Mouse (Mus musculus): ENCODE results near the gene Ttl. TPM values are rescaled to one million over a fixed set of nuclear protein-coding genes. Genes with fewer than 3 reads are reported as not detected.

Ttl gene
- 38.2 and 46.9 TPM in 2 replicates for polyA plus RNA-seq (2015; fragmentation: Nextera tagmentation; extraction: Ambion mirVana)

GRCm38 (mm10) chr2:129065437-129066282, at the start of gene Ttl:
Gene Ttl (plus strand): TSS chr2:129065942.
- H3K9me3 ChIP-seq (ENCODE audit: control insufficient read depth, low read length), result no peaks in the 10 kb centered on the region
- H3K4me2 ChIP-seq (ENCODE audit: low read length), result peak within 1 kb of the TSS; percentile 83

DNA sequence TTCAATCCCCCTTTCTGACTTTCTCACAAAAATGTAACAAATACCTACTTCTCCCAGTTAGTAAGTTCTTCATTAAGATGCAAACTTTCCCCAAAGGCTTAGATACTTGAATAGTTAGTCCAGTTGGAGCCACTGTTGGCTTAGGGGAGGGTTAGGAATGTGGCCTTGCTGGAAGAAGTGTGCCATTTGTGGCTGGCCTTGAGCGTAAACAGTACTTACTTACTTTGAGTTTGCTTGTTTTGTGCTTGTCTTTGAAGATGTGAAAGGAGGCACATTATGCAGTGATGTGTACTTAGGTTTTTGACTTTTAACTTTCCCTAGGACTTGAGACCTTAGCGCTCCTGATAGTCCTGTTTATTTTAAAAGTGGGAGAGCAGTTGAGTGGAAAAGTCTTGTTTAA, 45.6 kb upstream of the Ttl start:
- no peak overlapping the region for H3K9ac ChIP-seq (ENCODE audit: low read depth, low read length)
- no peaks in the 10 kb centered on the region; the same call in none of the 2 replicates for H3K36me3 ChIP-seq (ENCODE audit: control insufficient read depth, insufficient read depth, low read length)
- H3K4me3 ChIP-seq (ENCODE audit: low read length), result no peak overlapping the region
- no peaks in the 10 kb centered on the region for H3K27me3 ChIP-seq (replicated peaks; ENCODE audit: control insufficient read depth, insufficient read depth, low read length)
- H3K4me2 ChIP-seq (ENCODE audit: low read length), result no peak overlapping the region
- ATAC-seq, result no peak
- 92% methylated on average over 2 of the region's 2 CpGs for WGBS
- no peak overlapping the region for H3K27ac ChIP-seq (ENCODE audit: low read depth, low read length)
- H3K9me3 ChIP-seq (ENCODE audit: control insufficient read depth, low read length), result no peaks in the 10 kb centered on the region
- no peaks in the 10 kb centered on the region for H3K4me1 ChIP-seq (ENCODE audit: control insufficient read depth, insufficient read depth, low read depth, low read length)

More at GRCm38 (mm10) chr2:129065437-129066282, at the start of gene Ttl:
- peak; percentile 97 for ATAC-seq
- peak within 1 kb of the TSS; percentile 59 for H3K4me3 ChIP-seq (ENCODE audit: low read length)
- H3K9ac ChIP-seq (ENCODE audit: low read depth, low read length), result peak within 1 kb of the TSS; percentile 95
- peaks cover 26% of the 10 kb centered on the region for H3K4me1 ChIP-seq (ENCODE audit: control insufficient read depth, insufficient read depth, low read depth, low read length)
- H3K27me3 ChIP-seq (replicated peaks; ENCODE audit: control insufficient read depth, insufficient read depth, low read length), result no peaks in the 10 kb centered on the region
- peak within 1 kb of the TSS; percentile 87 for H3K27ac ChIP-seq (ENCODE audit: low read depth, low read length)
- no peaks in the 10 kb centered on the region for H3K36me3 ChIP-seq (ENCODE audit: control insufficient read depth, insufficient read depth, low read length)
- WGBS, result 1% methylated on average over 57 of the region's 62 CpGs

- Histone ChIP-seq H3K27me3 (replicated peaks; ENCODE audit: control insufficient read depth, insufficient read depth, low read length) (no peaks in the 10 kb centered on the region), H3K9ac (ENCODE audit: low read depth, low read length) (no peak overlapping the region), H3K4me2 (ENCODE audit: low read length) (no peak overlapping the region), H3K4me1 (ENCODE audit: control insufficient read depth, insufficient read depth, low read depth, low read length) (no peaks in the 10 kb centered on the region), H3K9me3 (ENCODE audit: control insufficient read depth, low read length) (no peaks in the 10 kb centered on the region), H3K27ac (ENCODE audit: low read depth, low read length) (no peak overlapping the region), H3K4me3 (ENCODE audit: low read length) (no peak overlapping the region), H3K36me3 (ENCODE audit: control insufficient read depth, insufficient read depth, low read length) (0 out of 2 replicates have a peak, but pooled peaks cover 2% of the 10 kb centered on the region)
- 85% methylated on average over 9 of the region's 9 CpGs for WGBS
- no peak for ATAC-seq
Observed at GRCm38 (mm10) chr2:129024820-129025219, 40.9 kb upstream of the Ttl start.

GRCm38 (mm10) chr2:129035381-129035780, 30.4 kb upstream of the Ttl start:
- no peaks in the 10 kb centered on the region for H3K9me3 ChIP-seq (ENCODE audit: control insufficient read depth, low read length)
- H3K4me3 ChIP-seq (ENCODE audit: low read length), result no peak overlapping the region
- peaks cover 10% of the 10 kb centered on the region for H3K4me1 ChIP-seq (ENCODE audit: control insufficient read depth, insufficient read depth, low read depth, low read length)
- H3K4me2 ChIP-seq (ENCODE audit: low read length), result no peak overlapping the region
- no peak for ATAC-seq
- no peaks in the 10 kb centered on the region for H3K36me3 ChIP-seq (ENCODE audit: control insufficient read depth, insufficient read depth, low read length)
- peaks cover 2% of the 10 kb centered on the region; the same call in 1 of the 2 replicates for H3K27me3 ChIP-seq (replicated peaks; ENCODE audit: control insufficient read depth, insufficient read depth, low read length)
- H3K27ac ChIP-seq (ENCODE audit: low read depth, low read length), result no peak overlapping the region
- no peak overlapping the region for H3K9ac ChIP-seq (ENCODE audit: low read depth, low read length)
- 80% methylated on average over 5 of the region's 5 CpGs for WGBS

DNA sequence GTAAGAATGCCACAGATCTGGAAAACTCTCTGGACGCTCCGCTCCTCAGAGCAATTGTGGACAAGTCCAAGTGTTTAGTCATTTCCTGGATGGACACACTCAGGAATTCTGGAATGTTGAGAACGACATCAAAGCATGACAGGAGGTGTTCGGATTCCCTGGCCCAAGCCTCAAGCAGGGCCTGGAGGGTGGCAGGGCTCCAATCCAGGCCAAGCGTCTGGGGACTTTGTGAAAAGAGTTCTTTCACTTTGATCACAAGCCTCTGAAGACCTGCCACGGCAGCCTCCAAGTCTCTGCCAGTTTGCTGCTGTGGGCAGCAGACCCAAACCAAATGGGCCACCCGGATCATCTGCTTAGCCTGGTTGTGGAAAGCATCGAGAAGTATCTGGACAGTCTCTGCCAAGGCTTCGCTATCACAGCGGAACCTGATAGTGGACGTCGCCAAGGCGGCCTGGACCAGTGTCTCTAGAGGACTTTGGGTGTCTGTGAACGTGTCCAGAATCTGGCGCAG, 27.3 kb upstream of the Ttl start:
- peak overlapping the region; percentile 79 for H3K9ac ChIP-seq (ENCODE audit: low read depth, low read length)
- ATAC-seq, result no peak
- H3K9me3 ChIP-seq (ENCODE audit: control insufficient read depth, low read length), result no peaks in the 10 kb centered on the region
- peak overlapping the region; percentile 54 for H3K4me3 ChIP-seq (ENCODE audit: low read length)
- H3K4me1 ChIP-seq (ENCODE audit: control insufficient read depth, insufficient read depth, low read depth, low read length), result peaks cover 10% of the 10 kb centered on the region
- H3K4me2 ChIP-seq (ENCODE audit: low read length), result peak overlapping the region; percentile 97
- peaks cover 2% of the 10 kb centered on the region for H3K27me3 ChIP-seq (replicated peaks; ENCODE audit: control insufficient read depth, insufficient read depth, low read length)
- H3K27ac ChIP-seq (ENCODE audit: low read depth, low read length), result no peak overlapping the region
- H3K36me3 ChIP-seq (ENCODE audit: control insufficient read depth, insufficient read depth, low read length), result no peaks in the 10 kb centered on the region
- 23% methylated on average over 15 of the region's 15 CpGs for WGBS

DNA sequence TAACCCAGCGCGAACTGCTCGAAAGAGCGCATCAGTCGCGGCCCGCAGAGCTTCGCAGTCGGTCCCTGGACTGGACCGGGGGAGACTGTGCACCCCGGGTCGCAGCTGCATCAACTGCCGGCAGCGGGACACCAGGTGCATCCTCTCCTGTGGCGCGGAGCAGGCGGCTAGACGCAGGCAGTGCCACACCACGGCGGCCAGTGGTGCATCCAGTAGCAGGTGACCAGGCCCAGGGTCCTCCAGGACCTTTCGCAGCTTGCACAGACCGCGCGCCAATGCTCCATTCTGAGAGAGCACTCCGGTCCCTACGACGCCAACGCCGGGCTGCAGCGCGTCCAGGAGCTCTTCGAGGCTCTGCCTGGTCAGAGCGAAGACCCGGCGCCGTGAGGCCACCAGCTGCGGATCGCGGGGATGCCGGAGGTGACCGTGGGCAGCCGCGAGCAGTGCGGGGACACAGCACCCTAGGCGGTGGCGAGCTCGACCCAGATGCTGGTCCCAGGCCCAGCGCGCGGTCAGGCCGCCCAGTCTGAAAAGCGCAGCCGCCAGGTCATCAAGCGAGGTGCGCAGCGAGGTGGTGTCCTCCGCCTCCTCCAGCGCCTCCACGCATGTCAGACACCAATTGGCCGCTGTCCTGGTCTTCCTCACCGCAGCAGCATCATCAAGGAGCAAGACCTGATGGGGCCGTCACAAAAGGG, 26.7 kb upstream of the Ttl start:
- H3K4me2 ChIP-seq (ENCODE audit: low read length), result peak overlapping the region; percentile 97
- peaks cover 2% of the 10 kb centered on the region for H3K27me3 ChIP-seq (replicated peaks; ENCODE audit: control insufficient read depth, insufficient read depth, low read length)
- H3K4me1 ChIP-seq (ENCODE audit: control insufficient read depth, insufficient read depth, low read depth, low read length), result peaks cover 10% of the 10 kb centered on the region
- no peaks in the 10 kb centered on the region for H3K36me3 ChIP-seq (ENCODE audit: control insufficient read depth, insufficient read depth, low read length)
- WGBS, result 3% methylated on average over 56 of the region's 62 CpGs
- peak overlapping the region; percentile 39; the same call in 1 of the 2 replicates for H3K27ac ChIP-seq (ENCODE audit: low read depth, low read length)
- peak overlapping the region; percentile 79 for H3K9ac ChIP-seq (ENCODE audit: low read depth, low read length)
- no peaks in the 10 kb centered on the region for H3K9me3 ChIP-seq (ENCODE audit: control insufficient read depth, low read length)
- ATAC-seq, result peak; percentile 90
- peak overlapping the region; percentile 54 for H3K4me3 ChIP-seq (ENCODE audit: low read length)

- Histone ChIP-seq H3K27me3 (replicated peaks; ENCODE audit: control insufficient read depth, insufficient read depth, low read length) (peaks cover 2% of the 10 kb centered on the region; the same call in 1 of the 2 replicates), H3K4me3 (ENCODE audit: low read length) (no peak overlapping the region), H3K27ac (ENCODE audit: low read depth, low read length) (no peak overlapping the region), H3K9ac (ENCODE audit: low read depth, low read length) (no peak overlapping the region), H3K9me3 (ENCODE audit: control insufficient read depth, low read length) (no peaks in the 10 kb centered on the region), H3K4me1 (ENCODE audit: control insufficient read depth, insufficient read depth, low read depth, low read length) (peaks cover 10% of the 10 kb centered on the region), H3K4me2 (ENCODE audit: low read length) (no peak overlapping the region), H3K36me3 (ENCODE audit: control insufficient read depth, insufficient read depth, low read length) (no peaks in the 10 kb centered on the region)
- whole genome bisulfite sequencing, result 37% methylated on average over 6 of the region's 6 CpGs
- no peak for ATAC-seq
Observed at GRCm38 (mm10) chr2:129040567-129040966, 25.2 kb upstream of the Ttl start.

- H3K27ac ChIP-seq (ENCODE audit: low read depth, low read length), result no peak overlapping the region
- no peaks in the 10 kb centered on the region for H3K4me1 ChIP-seq (ENCODE audit: control insufficient read depth, insufficient read depth, low read depth, low read length)
- no peaks in the 10 kb centered on the region for H3K27me3 ChIP-seq (replicated peaks; ENCODE audit: control insufficient read depth, insufficient read depth, low read length)
- H3K9ac ChIP-seq (ENCODE audit: low read depth, low read length), result no peak overlapping the region
- no peak overlapping the region for H3K4me3 ChIP-seq (ENCODE audit: low read length)
- H3K4me2 ChIP-seq (ENCODE audit: low read length), result no peak overlapping the region
- WGBS, result 68% methylated on average over 6 of the region's 6 CpGs
- no peaks in the 10 kb centered on the region for H3K9me3 ChIP-seq (ENCODE audit: control insufficient read depth, low read length)
- no peaks in the 10 kb centered on the region for H3K36me3 ChIP-seq (ENCODE audit: control insufficient read depth, insufficient read depth, low read length)
- ATAC-seq, result peak; percentile 34; the same call in 1 of the 2 replicates
Observed at GRCm38 (mm10) chr2:129046172-129046845, 19.4 kb upstream of the Ttl start.

Data from hindbrain, embryonic 16.5 days (tissue).